ENCODE assay signal across 19 mouse cellular contexts in genomic region chr5:141553444-141553843, GRCm38 (mm10).
DNase-seq lines count a peak whose midpoint lies in the region; ATAC-seq lines count a peak whose summit lies in the region.
"Had no signal": no experiment of that assay in that cellular context is flagged by ENCODE, and none has a peak within 500 bp of the region (broad histone marks: within the 10 kb centered on the region; RNA-seq: fewer than 3 reads in every experiment).

No protein-coding gene starts in this region.

- H3K4me1 ChIP-seq in kidney, embryonic 14.5 days (ENCODE audit: control insufficient read depth, insufficient read depth, low read length): peaks cover under 1% of the 10 kb centered on the region; the same call in 1 of the 2 replicates
- H3K4me1 ChIP-seq in midbrain, embryonic 11.5 days (ENCODE audit: control insufficient read depth, insufficient read depth, low read length): peaks cover 9% of the 10 kb centered on the region; the same call in 1 of the 2 replicates
- peaks cover 13% of the 10 kb centered on the region for H3K4me1 ChIP-seq in midbrain, embryonic 16.5 days (ENCODE audit: control insufficient read depth, insufficient read depth, low read length)

- ATAC-seq in cerebellum, adult (ENCODE audit: insufficient number of reproducible peaks, low FRiP score, low TSS enrichment): no peak
- peak; percentile 68; the same call in 1 of the 2 replicates for ATAC-seq in kidney, embryonic 14.5 days (ENCODE audit: low FRiP score, low TSS enrichment)
- no peak for ATAC-seq in midbrain, embryonic 11.5 days (ENCODE audit: low FRiP score)
- ATAC-seq in midbrain, embryonic 16.5 days: no peak
- ATAC-seq: activated CD4-positive, CD25-positive, alpha-beta regulatory T cell, adult 4 months; forebrain, embryonic 15.5 days; Patski had no signal

- DNase-seq in cerebellum, postnatal 10 days: peak; percentile 38 to 56
- no peak for DNase-seq in kidney, postnatal 36 days
- peak; percentile 12 for DNase-seq in midbrain, embryonic 11.5 days (ENCODE audit: low spot score, missing footprints)
- DNase-seq in layer of hippocampus, adult 9-11 months: no peak
- DNase-seq: adrenal gland, adult 8-10 months; cerebellum, adult 18-20 months; cerebellum, adult 9-11 months; gastrocnemius, postnatal 36 days; heart, postnatal 14 days had no signal

- no peak overlapping the region for H3K4me2 ChIP-seq in kidney, embryonic 14.5 days (replicated peaks; ENCODE audit: low read depth, low read length)
- H3K4me2 ChIP-seq in midbrain, embryonic 11.5 days: no peak overlapping the region
- no peak overlapping the region for H3K4me2 ChIP-seq in midbrain, embryonic 16.5 days (ENCODE audit: low read length)
- H3K4me2 ChIP-seq: forebrain, embryonic 15.5 days; heart, embryonic 11.5 days; heart, embryonic 15.5 days; hindbrain, embryonic 14.5 days had no signal

- H3K27me3 ChIP-seq in kidney, embryonic 14.5 days (ENCODE audit: control insufficient read depth, insufficient read depth, low read length): no peaks in the 10 kb centered on the region
- no peaks in the 10 kb centered on the region for H3K27me3 ChIP-seq in midbrain, embryonic 11.5 days (ENCODE audit: control insufficient read depth, insufficient read depth, low read length)
- no peaks in the 10 kb centered on the region for H3K27me3 ChIP-seq in midbrain, embryonic 16.5 days (ENCODE audit: control insufficient read depth, insufficient read depth, low read depth, low read length)
- H3K27me3 ChIP-seq: CH12.LX; forebrain, embryonic 15.5 days; heart, embryonic 15.5 days; Patski had no signal

- H3K36me3 ChIP-seq in kidney, embryonic 14.5 days (ENCODE audit: control insufficient read depth, insufficient read depth, low read length): no peaks in the 10 kb centered on the region
- no peaks in the 10 kb centered on the region for H3K36me3 ChIP-seq in midbrain, embryonic 11.5 days (ENCODE audit: control insufficient read depth, insufficient read depth, low read length)
- H3K36me3 ChIP-seq in midbrain, embryonic 16.5 days (ENCODE audit: control insufficient read depth, insufficient read depth, low read length): no peaks in the 10 kb centered on the region
- H3K36me3 ChIP-seq: forebrain, embryonic 15.5 days; heart, embryonic 15.5 days had no signal

- WGBS in kidney, embryonic 14.5 days: 27% methylated on average over 9 of the region's 9 CpGs
- WGBS in midbrain, embryonic 11.5 days: 92% methylated on average over 9 of the region's 9 CpGs
- WGBS in midbrain, embryonic 16.5 days: 88% methylated on average over 9 of the region's 9 CpGs

- H3K9me3 ChIP-seq in kidney, embryonic 14.5 days (ENCODE audit: control insufficient read depth, low read length): no peaks in the 10 kb centered on the region
- H3K9me3 ChIP-seq in midbrain, embryonic 11.5 days (ENCODE audit: control insufficient read depth, low read length): no peaks in the 10 kb centered on the region
- no peaks in the 10 kb centered on the region for H3K9me3 ChIP-seq in midbrain, embryonic 16.5 days (replicated peaks; ENCODE audit: control insufficient read depth, low read length, poor library complexity, severe bottlenecking)
- H3K9me3 ChIP-seq: forebrain, embryonic 15.5 days; heart, embryonic 15.5 days had no signal

- no peak overlapping the region for H3K4me3 ChIP-seq in kidney, embryonic 14.5 days (ENCODE audit: low read length)
- H3K4me3 ChIP-seq in midbrain, embryonic 11.5 days (ENCODE audit: low read depth, low read length): no peak overlapping the region
- no peak overlapping the region for H3K4me3 ChIP-seq in midbrain, embryonic 16.5 days (ENCODE audit: low read depth, low read length)
- H3K4me3 ChIP-seq: forebrain, embryonic 15.5 days; heart, embryonic 15.5 days had no signal

- H3K27ac ChIP-seq in kidney, embryonic 14.5 days (ENCODE audit: low read depth, low read length): no peak overlapping the region
- no peak overlapping the region for H3K27ac ChIP-seq in midbrain, embryonic 11.5 days (ENCODE audit: low read depth, low read length)
- H3K27ac ChIP-seq in midbrain, embryonic 16.5 days (ENCODE audit: low read length): no peak overlapping the region
- H3K27ac ChIP-seq: forebrain, embryonic 15.5 days; heart, embryonic 15.5 days; hindbrain, embryonic 14.5 days had no signal

- no peak overlapping the region for H3K9ac ChIP-seq in kidney, embryonic 14.5 days (ENCODE audit: low read depth, low read length)
- no peak overlapping the region for H3K9ac ChIP-seq in midbrain, embryonic 11.5 days (ENCODE audit: low read length)
- no peak overlapping the region for H3K9ac ChIP-seq in midbrain, embryonic 16.5 days (ENCODE audit: low read depth, low read length)
- H3K9ac ChIP-seq: forebrain, embryonic 15.5 days; heart, embryonic 15.5 days; hindbrain, embryonic 14.5 days had no signal

Comparison
In these comparisons a context has a peak if more than half of its experiments do, and no peak if none do; other contexts are left out.
1. DNase-seq: peak in cerebellum, postnatal 10 days (2 of 2) and midbrain, embryonic 11.5 days (single experiment); none in kidney, postnatal 36 days (0 of 2) and layer of hippocampus, adult 9-11 months (single experiment).